8 mouse cellular contexts compared by ENCODE assay signal in genomic region chr12:110888606-110889005, GRCm38 (mm10). TPM values are rescaled to one million over a fixed set of nuclear protein-coding genes. Genes with fewer than 3 reads are reported as not detected.
DNase-seq lines count a peak whose midpoint lies in the region; ATAC-seq and TF ChIP-seq lines count a peak whose summit lies in the region.

No protein-coding gene starts in this region.

- dilution Hi-C loops in CH12.LX (cut with MboI; ENCODE audit: extremely low pct_ligation_motif_present, extremely low pct_unique_long_range_greater_than_20kb, low sequenced_read_pairs), result no loop called here

- DNase-seq in heart, postnatal 25 days (ENCODE audit: low spot score), result no peak
- no peak for DNase-seq in CH12.LX (ENCODE audit: extremely low read depth)
- no peak for DNase-seq in embryonic facial prominence, embryonic 11.5 days (ENCODE audit: low spot score)
- peak; percentile 41 for DNase-seq in limb, embryonic 10.5 days (ENCODE audit: low spot score)
- DNase-seq in cerebellum, postnatal 36 days, result no peak
- no peak for DNase-seq in layer of hippocampus, postnatal 14 days (ENCODE audit: low spot score in 2 of 2)

- no peak for TF ChIP-seq CTCF in CH12.LX (conservative IDR thresholded peaks at IDR 0.05 in 1 of 2, IDR thresholded peaks at IDR 0.05 in 1 of 2; ENCODE audit: low read depth in 2 of 2, low read length in 2 of 2)

- in situ Hi-C loops in CH12.LX (cut with MboI; ENCODE audit: low pct_ligation_motif_present, low pct_unique_long_range_greater_than_20kb, low sequenced_read_pairs), result no loop called here

- ATAC-seq in heart, embryonic 16.5 days (replicated peaks; ENCODE audit: extremely low read depth, insufficient read depth, low FRiP score), result no peak; the same call in 1 of the 2 replicates
- peak; percentile 53 for ATAC-seq in embryonic facial prominence, embryonic 11.5 days (replicated peaks; ENCODE audit: insufficient number of reproducible peaks, low FRiP score, low TSS enrichment, low read depth)
- ATAC-seq in neural tube, embryonic 12.5 days (ENCODE audit: low FRiP score, low read depth), result no peak; the same call in none of the 2 replicates

- no peak for TF ChIP-seq POLR2A in CH12.LX (IDR thresholded peaks at IDR 0.05; ENCODE audit: low read depth, low read length)

- WGBS in heart, embryonic 16.5 days, result under 1% methylated on average over 25 of the region's 25 CpGs
- WGBS in embryonic facial prominence, embryonic 11.5 days, result under 1% methylated on average over 25 of the region's 25 CpGs
- under 1% methylated on average over 25 of the region's 25 CpGs for WGBS in limb, embryonic 10.5 days
- WGBS in neural tube, embryonic 12.5 days, result under 1% methylated on average over 25 of the region's 25 CpGs

- no peaks in the 10 kb centered on the region for H3K9me3 ChIP-seq in heart, embryonic 16.5 days (replicated peaks; ENCODE audit: control insufficient read depth, low read length)
- peaks cover 3% of the 10 kb centered on the region for H3K9me3 ChIP-seq in CH12.LX (replicated peaks; ENCODE audit: low read length)
- no peaks in the 10 kb centered on the region for H3K9me3 ChIP-seq in embryonic facial prominence, embryonic 11.5 days (replicated peaks; ENCODE audit: control insufficient read depth, low read length)
- H3K9me3 ChIP-seq in limb, embryonic 10.5 days (replicated peaks), result no peaks in the 10 kb centered on the region
- no peaks in the 10 kb centered on the region for H3K9me3 ChIP-seq in neural tube, embryonic 12.5 days

- peaks cover 28% of the 10 kb centered on the region for H3K79me2 ChIP-seq in CH12.LX (replicated peaks; ENCODE audit: control insufficient read depth, extremely low read depth, insufficient read depth, poor library complexity, severe bottlenecking)

- no peak for TF ChIP-seq EP300 in CH12.LX (IDR thresholded peaks at IDR 0.05; ENCODE audit: low read length)

- H3K9ac ChIP-seq in heart, embryonic 16.5 days (ENCODE audit: low read length), result peak overlapping the region; percentile 79
- peak overlapping the region; percentile 76 for H3K9ac ChIP-seq in CH12.LX (ENCODE audit: insufficient read depth, low read depth)
- peak overlapping the region; percentile 81 for H3K9ac ChIP-seq in embryonic facial prominence, embryonic 11.5 days (replicated peaks; ENCODE audit: low read length)
- peak overlapping the region; percentile 81 for H3K9ac ChIP-seq in neural tube, embryonic 12.5 days

- H3K4me1 ChIP-seq in heart, embryonic 16.5 days (ENCODE audit: control insufficient read depth, insufficient read depth, low read length), result peaks cover 13% of the 10 kb centered on the region
- peaks cover 8 to 30% of the 10 kb centered on the region in 2 experiments for H3K4me1 ChIP-seq in CH12.LX (ENCODE audit: control insufficient read depth in 1 of 2, insufficient read depth in 2 of 2)
- H3K4me1 ChIP-seq in embryonic facial prominence, embryonic 11.5 days (ENCODE audit: control insufficient read depth, insufficient read depth, low read length), result no peaks in the 10 kb centered on the region
- peaks cover 24% of the 10 kb centered on the region for H3K4me1 ChIP-seq in limb, embryonic 10.5 days
- H3K4me1 ChIP-seq in neural tube, embryonic 12.5 days, result peaks cover 15% of the 10 kb centered on the region

- peak overlapping the region; percentile 90 for H3K4me2 ChIP-seq in heart, embryonic 16.5 days (ENCODE audit: low read depth, low read length)
- H3K4me2 ChIP-seq in CH12.LX (ENCODE audit: insufficient read depth, low read depth, poor library complexity, severe bottlenecking), result peak overlapping the region; percentile 92
- H3K4me2 ChIP-seq in embryonic facial prominence, embryonic 11.5 days (ENCODE audit: low read depth, low read length), result peak overlapping the region; percentile 82
- peak overlapping the region; percentile 95 for H3K4me2 ChIP-seq in neural tube, embryonic 12.5 days (replicated peaks)

- no peak for TF ChIP-seq RAD21 in CH12.LX (IDR thresholded peaks at IDR 0.05; ENCODE audit: low read depth, low read length)

- intact Hi-C loops in heart, postnatal 25 days (cut with DNase I), result no loop called here

- peak overlapping the region; percentile 76 for H3K4me3 ChIP-seq in heart, embryonic 16.5 days (ENCODE audit: low read length)
- H3K4me3 ChIP-seq in CH12.LX (replicated peaks in 1 of 3; ENCODE audit: low read depth in 2 of 3, low read length in 2 of 3, poor library complexity in 1 of 3), result peak overlapping the region; percentile 64 to 98 (median 98)
- H3K4me3 ChIP-seq in embryonic facial prominence, embryonic 11.5 days (ENCODE audit: low read depth, low read length), result peak overlapping the region; percentile 85
- H3K4me3 ChIP-seq in limb, embryonic 10.5 days, result peak overlapping the region; percentile 89
- H3K4me3 ChIP-seq in neural tube, embryonic 12.5 days, result peak overlapping the region; percentile 73

- H3K27me3 ChIP-seq in heart, embryonic 16.5 days (ENCODE audit: control insufficient read depth, insufficient read depth, low read length), result no peaks in the 10 kb centered on the region
- H3K27me3 ChIP-seq in CH12.LX (replicated peaks), result no peaks in the 10 kb centered on the region
- no peaks in the 10 kb centered on the region for H3K27me3 ChIP-seq in embryonic facial prominence, embryonic 11.5 days (ENCODE audit: control insufficient read depth, insufficient read depth, low read length)
- no peaks in the 10 kb centered on the region for H3K27me3 ChIP-seq in limb, embryonic 10.5 days (ENCODE audit: low read depth, poor library complexity, severe bottlenecking)
- H3K27me3 ChIP-seq in neural tube, embryonic 12.5 days (replicated peaks), result no peaks in the 10 kb centered on the region

- H3K27ac ChIP-seq in heart, embryonic 16.5 days (ENCODE audit: low read length), result no peak overlapping the region; the same call in 1 of the 2 replicates
- H3K27ac ChIP-seq in CH12.LX (ENCODE audit: insufficient read depth, low read depth), result peak overlapping the region; percentile 22; the same call in 1 of the 2 replicates
- no peak overlapping the region for H3K27ac ChIP-seq in embryonic facial prominence, embryonic 11.5 days (replicated peaks; ENCODE audit: low read depth, low read length)
- H3K27ac ChIP-seq in limb, embryonic 10.5 days, result peak overlapping the region; percentile 93
- H3K27ac ChIP-seq in neural tube, embryonic 12.5 days, result no peak overlapping the region

- peaks cover 3% of the 10 kb centered on the region for H3K36me3 ChIP-seq in heart, embryonic 16.5 days (ENCODE audit: control insufficient read depth, insufficient read depth)
- H3K36me3 ChIP-seq in CH12.LX (replicated peaks in 1 of 2; ENCODE audit: control insufficient read depth in 1 of 2, insufficient read depth in 1 of 2, low read length in 1 of 2), result peaks cover 8 to 34% of the 10 kb centered on the region in 2 experiments
- H3K36me3 ChIP-seq in embryonic facial prominence, embryonic 11.5 days (replicated peaks; ENCODE audit: control insufficient read depth, insufficient read depth, low read depth, low read length), result no peaks in the 10 kb centered on the region; the same call in 1 of the 2 replicates
- H3K36me3 ChIP-seq in limb, embryonic 10.5 days, result peaks cover 12% of the 10 kb centered on the region
- peaks cover 3% of the 10 kb centered on the region for H3K36me3 ChIP-seq in neural tube, embryonic 12.5 days

RNA-seq across cellular contexts. Expression of gene Cinp, which starts 0.3 kb away (rescaled TPM):
- 63.1 and 64.7 TPM in 2 replicates for polyA plus RNA-seq in heart, embryonic 16.5 days (2015; fragmentation: Nextera tagmentation; extraction: Ambion mirVana)
- total RNA-seq in heart, postnatal 25 days (2021), result 10 to 100 TPM; 31.7 to 33.3 TPM
- total RNA-seq in CH12.LX (2012; rRNA removed) (135 and 161 TPM in 2 replicates), CH12.LX (2014; rRNA removed) (164 and 167 TPM in 2 replicates)
- polyA plus RNA-seq in CH12.LX (2012; ENCODE audit: insufficient read length, low read depth), result 114 and 131 TPM in 2 replicates
- polyA plus RNA-seq in embryonic facial prominence, embryonic 11.5 days (2014; fragmentation: Nextera tagmentation; extraction: Ambion mirVana), result 82.3 and 92.2 TPM in 2 replicates
- polyA plus RNA-seq in limb, embryonic 10.5 days (2016; fragmentation: Nextera tagmentation; extraction: Ambion mirVana), result 88.4 and 114 TPM in 2 replicates
- 65.3 and 68.3 TPM in 2 replicates for polyA plus RNA-seq in neural tube, embryonic 12.5 days (2016; fragmentation: Nextera tagmentation; extraction: Ambion mirVana)
- 10 to 100 TPM; 83.3 to 87.3 TPM for total RNA-seq in layer of hippocampus, postnatal 14 days (2021)

RNA-seq across cellular contexts. Expression of gene Tecpr2, which starts 0.5 kb away (rescaled TPM):
- polyA plus RNA-seq in heart, embryonic 16.5 days (2015; fragmentation: Nextera tagmentation; extraction: Ambion mirVana), result 2.2 and 3.1 TPM in 2 replicates
- 1 to 10 TPM; 5.2 to 5.7 TPM for total RNA-seq in heart, postnatal 25 days (2021)
- 6.7 and 7.5 TPM in 2 replicates for total RNA-seq in CH12.LX (2012; rRNA removed)
- total RNA-seq in CH12.LX (2014; rRNA removed), result 2.6 and 3.1 TPM in 2 replicates
- 2.8 and 2.9 TPM in 2 replicates for polyA plus RNA-seq in CH12.LX (2012; ENCODE audit: insufficient read length, low read depth)
- polyA plus RNA-seq in embryonic facial prominence, embryonic 11.5 days (2014; fragmentation: Nextera tagmentation; extraction: Ambion mirVana), result 2.5 and 3.9 TPM in 2 replicates
- polyA plus RNA-seq in limb, embryonic 10.5 days (2016; fragmentation: Nextera tagmentation; extraction: Ambion mirVana), result 6.0 and 6.7 TPM in 2 replicates
- polyA plus RNA-seq in neural tube, embryonic 12.5 days (2016; fragmentation: Nextera tagmentation; extraction: Ambion mirVana), result 7.2 and 7.6 TPM in 2 replicates
- 10 to 100 TPM; 38.5 to 39.7 TPM for total RNA-seq in layer of hippocampus, postnatal 14 days (2021)

RNA-seq across cellular contexts. Expression of gene Zfp839, which starts 38.6 kb away (rescaled TPM):
- polyA plus RNA-seq in heart, embryonic 16.5 days (2015; fragmentation: Nextera tagmentation; extraction: Ambion mirVana), result 4.9 and 5.1 TPM in 2 replicates
- 1 to 10 TPM; 9.3 to 9.8 TPM for total RNA-seq in heart, postnatal 25 days (2021)
- total RNA-seq in CH12.LX (2012; rRNA removed) (7.8 and 9.1 TPM in 2 replicates), CH12.LX (2014; rRNA removed) (3.7 and 3.8 TPM in 2 replicates)
- polyA plus RNA-seq in CH12.LX (2012; ENCODE audit: insufficient read length, low read depth), result 8.1 and 9.2 TPM in 2 replicates
- 2.2 and 3.3 TPM in 2 replicates for polyA plus RNA-seq in embryonic facial prominence, embryonic 11.5 days (2014; fragmentation: Nextera tagmentation; extraction: Ambion mirVana)
- 3.9 and 6.2 TPM in 2 replicates for polyA plus RNA-seq in limb, embryonic 10.5 days (2016; fragmentation: Nextera tagmentation; extraction: Ambion mirVana)
- 5.7 and 5.9 TPM in 2 replicates for polyA plus RNA-seq in neural tube, embryonic 12.5 days (2016; fragmentation: Nextera tagmentation; extraction: Ambion mirVana)
- 10 to 100 TPM in 1 of 2 experiments, 1 to 10 TPM in 1; 9.8 to 11.2 TPM for total RNA-seq in layer of hippocampus, postnatal 14 days (2021)

RNA-seq across cellular contexts. Expression of gene Mok, which starts 47.9 kb away (rescaled TPM):
- 3.9 and 4.2 TPM in 2 replicates for polyA plus RNA-seq in heart, embryonic 16.5 days (2015; fragmentation: Nextera tagmentation; extraction: Ambion mirVana)
- total RNA-seq in heart, postnatal 25 days (2021), result under 1 TPM; 0.31 to 0.39 TPM
- total RNA-seq in CH12.LX (2012; rRNA removed) (5.5 and 9.8 TPM in 2 replicates), CH12.LX (2014; rRNA removed) (5.8 and 7.1 TPM in 2 replicates)
- polyA plus RNA-seq in CH12.LX (2012; ENCODE audit: insufficient read length, low read depth), result 9.1 and 11.0 TPM in 2 replicates
- polyA plus RNA-seq in embryonic facial prominence, embryonic 11.5 days (2014; fragmentation: Nextera tagmentation; extraction: Ambion mirVana), result 7.1 and 7.8 TPM in 2 replicates
- polyA plus RNA-seq in limb, embryonic 10.5 days (2016; fragmentation: Nextera tagmentation; extraction: Ambion mirVana), result 6.0 and 6.5 TPM in 2 replicates
- polyA plus RNA-seq in neural tube, embryonic 12.5 days (2016; fragmentation: Nextera tagmentation; extraction: Ambion mirVana), result 9.7 and 10.2 TPM in 2 replicates
- total RNA-seq in layer of hippocampus, postnatal 14 days (2021), result 1 to 10 TPM; 7.3 to 9.8 TPM

Comparison
In these comparisons a context has a peak if more than half of its experiments do, and no peak if none do; other contexts are left out.
1. H3K27ac ChIP-seq: peak in CH12.LX (single experiment) and limb, embryonic 10.5 days (single experiment); none in heart, embryonic 16.5 days (single experiment), embryonic facial prominence, embryonic 11.5 days (single experiment) and neural tube, embryonic 12.5 days (single experiment).
2. Peak in every context shown above with its lines, with median percentiles within 50 percentile points of each other: H3K4me2 ChIP-seq, H3K4me3 ChIP-seq and H3K9ac ChIP-seq.